Mouse (Mus musculus): ENCODE measurements around the gene Scgb2a2.
"Not testable (repeated sequence)": the region's sequence is repeated elsewhere in the genome, so short reads cannot be mapped to it uniquely, and the experiment has no call there.

Scgb2a2 gene

DNA sequence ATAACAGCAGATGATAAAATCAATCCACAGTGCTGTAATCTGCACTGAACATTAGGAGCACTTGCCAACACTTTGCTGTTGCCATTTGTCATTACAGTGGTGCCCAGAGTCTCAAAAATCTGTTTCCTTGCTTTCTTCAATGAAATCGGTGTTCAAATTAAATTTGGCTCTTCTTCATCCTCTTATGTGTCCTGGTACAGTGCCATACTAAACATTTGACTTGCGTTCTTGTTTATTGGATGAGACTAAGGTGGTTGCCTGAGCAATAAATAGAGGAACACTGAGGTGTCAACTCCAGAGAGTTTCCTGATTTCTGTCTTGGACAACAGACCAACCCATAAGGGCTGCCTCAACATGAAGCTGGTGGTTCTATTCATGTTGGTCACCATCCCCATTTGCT is at the start of gene Scgb2a2:
Gene Scgb2a2, plus strand, starts transcription at position 301 of the 400 bp plus-strand sequence.
- DNase-seq (ENCODE audit: low spot score) = no peak

DNA sequence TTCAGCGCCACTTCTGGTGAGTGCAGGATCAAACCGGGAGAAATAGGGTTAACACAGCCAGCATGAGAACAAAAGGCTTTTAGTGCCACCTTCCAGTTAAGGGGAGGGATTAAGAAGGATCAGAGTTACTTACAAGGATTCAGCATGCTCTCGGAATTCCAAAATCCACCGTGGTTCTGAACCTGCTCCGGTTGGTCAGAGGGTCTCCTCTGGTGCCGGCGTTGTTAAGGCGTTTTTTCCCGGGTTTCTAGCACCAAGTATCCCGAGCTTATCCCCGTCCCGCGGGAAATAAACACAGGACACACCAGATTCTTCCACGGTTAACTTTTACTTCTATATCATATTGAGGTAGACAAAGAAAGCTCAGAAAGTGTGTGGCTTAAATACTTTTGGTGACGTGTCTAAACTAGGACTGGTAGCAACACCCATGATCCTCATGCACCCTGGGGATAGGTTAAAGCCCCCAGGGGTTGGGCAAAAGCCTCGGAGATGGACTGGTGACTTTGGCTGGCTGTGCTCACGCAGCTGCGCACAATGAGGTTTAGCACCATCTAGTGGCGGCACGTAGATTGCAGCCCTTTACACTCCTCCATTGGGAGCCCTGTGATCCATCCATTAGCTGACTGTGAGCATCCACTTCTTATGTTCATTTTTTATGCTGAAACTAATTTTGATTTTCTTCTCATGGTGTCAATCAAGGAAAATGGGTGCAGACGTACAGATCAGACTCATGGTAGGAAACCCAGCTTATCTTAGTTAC is 10.6 kb upstream of the Scgb2a2 start:
- DNase-seq (ENCODE audit: low spot score) = not testable (repeated sequence)

DNA sequence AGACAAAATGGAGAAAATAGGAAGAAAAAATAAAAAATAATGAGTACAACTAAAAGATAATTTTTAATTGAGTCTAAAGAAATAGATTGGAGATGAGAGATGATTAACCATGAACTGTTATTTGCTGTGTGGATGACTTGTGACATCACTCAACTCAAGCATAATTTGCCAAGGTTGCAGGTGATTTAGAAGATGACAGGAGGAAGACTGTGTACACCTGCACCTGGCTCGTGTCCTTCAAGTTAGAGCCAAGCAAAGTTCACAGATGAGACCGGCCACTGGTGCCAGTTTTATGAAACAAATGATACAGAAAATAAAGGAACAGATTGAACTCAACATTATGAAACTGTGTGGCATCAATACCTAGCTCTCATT is 10.0 kb upstream of the Scgb2a2 start:
- no peak for DNase-seq (ENCODE audit: low spot score)

DNA sequence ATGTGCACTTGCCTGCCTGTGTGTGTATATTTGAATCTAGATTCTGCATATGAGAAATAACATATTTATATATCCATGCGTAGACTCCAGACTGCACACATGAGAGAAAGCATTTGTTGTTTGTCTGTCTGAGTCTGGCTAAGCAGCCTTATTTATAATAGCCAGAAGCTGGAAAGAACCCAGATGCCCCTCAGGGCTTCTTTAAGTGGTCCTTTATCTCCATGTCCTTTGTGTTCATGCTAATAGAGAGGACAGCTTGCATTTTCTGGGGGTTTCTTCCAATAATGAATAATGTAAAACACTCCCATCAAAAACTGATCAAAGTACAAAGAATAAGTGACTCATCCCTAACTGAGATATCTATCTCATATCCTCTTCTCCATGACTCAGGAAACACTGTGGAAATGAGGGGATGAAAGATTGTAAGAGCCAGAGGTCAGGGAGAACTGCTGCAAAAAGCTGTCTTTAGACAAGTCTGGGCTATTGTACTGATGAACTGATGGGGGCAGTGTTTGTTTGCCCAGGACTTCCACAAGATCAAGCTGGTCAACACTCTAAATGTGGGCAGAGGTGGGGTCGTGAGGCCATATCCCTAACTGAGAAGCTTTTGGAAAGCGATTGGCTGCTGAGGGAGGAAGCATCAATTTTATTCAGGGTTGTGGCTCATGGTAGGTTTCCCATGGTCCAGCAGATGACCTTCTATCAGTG is 2.2 kb downstream of the Scgb2a2 start:
- peak; percentile 8 for DNase-seq (ENCODE audit: low spot score)

- not testable (repeated sequence) for DNase-seq (ENCODE audit: low spot score)
Observed at GRCm38 (mm10) chr19:9860821-9861220, 13.5 kb downstream of the Scgb2a2 start.

DNA sequence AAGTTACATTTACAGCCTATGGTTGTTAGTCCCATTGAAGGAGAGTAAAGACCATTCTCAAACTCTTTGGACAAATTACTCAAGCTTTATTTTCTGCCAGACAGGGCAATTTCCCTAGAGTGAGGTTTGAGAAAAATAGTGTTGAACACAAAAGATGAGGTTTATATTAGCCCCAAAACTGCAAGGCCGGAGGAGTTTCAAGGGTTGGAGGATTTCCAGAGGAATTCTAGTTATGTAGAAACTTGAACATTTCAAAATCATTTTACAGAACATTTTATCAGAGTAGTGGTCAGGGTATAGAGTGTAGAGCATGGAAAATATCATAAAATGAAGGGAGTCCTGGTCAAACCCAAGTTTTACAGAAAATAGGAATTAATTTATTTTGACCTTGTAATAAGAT is 17.5 kb downstream of the Scgb2a2 start:
- DNase-seq (ENCODE audit: low spot score) = no peak

DNA sequence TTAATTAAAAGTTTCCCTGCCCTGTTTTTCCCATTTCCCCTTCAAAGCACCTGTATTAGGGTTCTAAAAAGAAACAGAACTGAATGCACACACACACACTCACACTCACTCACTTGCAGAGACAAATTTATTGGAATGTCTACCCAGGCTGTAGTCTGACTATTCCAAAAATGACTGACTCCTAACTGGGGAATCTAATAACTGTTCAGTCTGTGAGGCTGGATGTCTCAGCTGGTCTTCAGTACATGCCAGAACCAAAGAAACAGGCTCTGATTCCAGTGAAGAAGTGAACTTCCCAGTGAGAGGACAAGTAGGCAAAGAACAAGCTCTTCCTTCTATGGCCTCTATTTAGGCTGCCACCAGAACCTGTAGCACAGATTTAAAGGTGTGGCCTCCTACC is 18.1 kb downstream of the Scgb2a2 start:
- no peak for DNase-seq (ENCODE audit: low spot score)

GRCm38 (mm10) chr19:9878186-9878835 is 30.9 kb downstream of the Scgb2a2 start:
- DNase-seq (ENCODE audit: low spot score) = no peak

DNA sequence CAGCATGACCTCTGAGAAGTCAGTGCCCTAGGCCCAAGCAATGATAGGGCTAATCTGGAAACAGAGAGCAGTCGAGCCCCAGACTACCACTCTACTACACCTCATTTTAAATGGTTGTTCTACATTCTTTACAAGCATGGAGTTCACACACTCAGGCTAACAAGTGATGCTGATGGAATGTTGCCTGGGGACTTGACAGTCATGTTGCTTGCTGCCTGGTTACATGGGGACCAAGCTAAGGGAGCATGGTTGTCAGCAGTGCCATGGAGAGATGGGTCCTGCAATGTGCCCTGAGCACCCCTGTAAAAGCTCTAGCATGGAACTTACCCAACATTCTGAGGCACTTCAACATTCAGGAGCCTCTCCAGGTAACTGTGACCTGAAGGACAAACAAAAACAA is 39.0 kb downstream of the Scgb2a2 start:
- DNase-seq (ENCODE audit: low spot score) = no peak

- no peak for DNase-seq (ENCODE audit: low spot score)
Observed at GRCm38 (mm10) chr19:9886771-9887170, 39.4 kb downstream of the Scgb2a2 start.

DNA sequence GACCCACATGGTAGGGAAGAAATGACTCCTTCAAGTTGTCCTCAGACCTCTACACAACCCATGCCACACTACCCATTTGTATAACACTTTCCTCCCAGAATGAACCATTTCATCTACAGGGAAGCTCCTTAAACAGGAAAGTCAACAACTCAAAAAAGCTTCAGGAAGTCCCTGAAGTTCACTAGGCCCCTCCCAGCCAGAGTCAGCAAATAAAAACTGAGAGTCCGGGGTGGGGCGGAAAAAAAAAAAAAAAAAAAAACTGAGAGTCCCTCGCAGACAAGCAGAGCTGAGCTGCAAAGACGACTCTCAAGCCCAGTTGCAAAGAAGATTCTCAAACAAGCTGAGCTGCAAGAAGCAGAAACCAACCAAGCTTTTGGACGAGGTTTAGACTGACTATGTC is 48.7 kb downstream of the Scgb2a2 start:
- DNase-seq (ENCODE audit: low spot score) = no peak

DNA sequence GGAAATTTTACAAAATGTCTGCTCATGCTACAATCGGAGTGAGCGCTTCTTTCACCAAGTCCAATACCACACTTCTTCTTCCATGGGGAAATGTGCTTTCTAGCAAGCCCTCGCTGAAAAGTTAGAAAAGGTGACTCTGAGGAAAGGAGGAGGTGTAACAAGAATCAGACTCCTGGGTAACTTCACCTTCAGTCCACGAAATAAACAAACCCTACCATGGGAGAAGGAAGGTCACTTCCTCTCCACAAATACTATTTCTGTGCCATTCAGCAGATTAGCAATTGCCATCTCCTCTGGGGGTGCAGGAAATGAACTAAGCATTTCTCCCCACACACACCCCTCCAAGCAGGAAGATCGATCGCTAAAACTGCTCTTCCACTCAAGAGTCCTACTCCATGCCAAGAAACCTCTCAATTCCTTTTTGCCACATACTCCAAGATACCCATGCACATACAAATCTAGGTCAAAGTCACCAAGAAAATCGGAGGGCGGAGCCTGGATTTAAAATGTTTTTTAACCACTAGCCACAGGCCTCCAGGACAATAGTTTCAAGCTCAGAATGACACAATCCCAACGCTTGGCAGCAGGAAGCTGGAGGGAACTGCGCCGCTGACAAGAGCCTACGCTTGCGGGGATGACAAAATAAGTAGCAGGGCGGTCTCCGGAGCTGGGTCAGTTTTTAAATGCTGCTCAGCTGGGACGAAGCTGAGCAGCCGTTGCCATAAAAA is 51.1 kb downstream of the Scgb2a2 start:
- peak; percentile 44 for DNase-seq (ENCODE audit: low spot score)

DNA sequence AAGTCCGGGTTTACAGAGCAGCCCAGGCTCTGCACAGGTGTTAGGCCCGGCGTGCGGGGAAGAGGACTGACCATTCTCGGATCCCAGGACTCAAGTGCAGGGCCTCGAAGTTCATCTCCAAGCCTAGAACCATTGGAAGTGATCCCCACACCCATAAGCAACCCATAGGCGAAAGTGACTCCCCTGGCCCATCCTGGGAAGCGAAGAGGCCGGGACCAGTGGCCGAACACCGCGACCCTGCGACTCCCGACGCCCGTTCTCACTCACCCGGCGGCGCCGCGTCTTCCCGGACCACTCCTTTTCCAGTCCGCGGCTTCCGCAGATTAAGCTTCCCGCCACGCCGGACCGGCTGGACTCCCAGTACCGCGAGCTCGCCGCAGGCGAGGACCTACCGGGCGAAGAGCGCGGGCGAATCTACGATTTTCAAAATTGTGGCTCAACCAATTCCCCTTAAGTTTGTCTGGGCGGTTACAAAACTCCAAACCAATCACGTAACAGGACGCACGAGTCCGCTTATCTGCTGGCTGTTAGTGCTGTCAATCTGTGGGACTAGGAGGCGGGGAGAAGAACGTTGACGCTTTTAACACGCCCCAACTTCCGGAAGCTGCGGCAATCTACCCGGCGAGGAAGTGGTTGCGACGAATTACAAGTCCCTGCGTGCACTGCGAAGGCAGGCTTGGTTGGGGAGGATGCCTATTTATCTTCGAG is 51.9 kb downstream of the Scgb2a2 start, which contains the start of gene Incenp:
Gene Incenp, minus strand, starts transcription at position 480 of the 708 bp plus-strand sequence.
- DNase-seq (ENCODE audit: low spot score) = peak; percentile 98

DNA sequence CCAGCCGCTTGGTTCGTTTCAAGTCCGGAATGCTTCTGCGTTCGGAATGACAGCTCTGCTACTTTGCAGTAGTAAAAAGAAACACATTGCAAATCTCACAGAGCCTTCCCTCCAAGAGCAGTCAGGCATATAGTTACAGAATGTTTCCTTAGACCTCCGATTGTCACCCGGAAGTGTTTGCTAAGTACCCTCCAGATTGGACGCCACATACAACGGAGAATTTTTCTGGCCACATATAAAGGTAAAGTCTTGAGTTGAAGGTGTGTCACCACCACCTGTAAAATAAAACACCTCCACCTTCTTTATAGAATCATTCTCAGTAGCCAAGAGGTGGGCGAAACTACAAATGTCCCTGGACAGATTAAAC is 52.4 kb downstream of the Scgb2a2 start:
- DNase-seq (ENCODE audit: low spot score) = no peak

- not testable (repeated sequence) for DNase-seq (ENCODE audit: low spot score)
Observed at GRCm38 (mm10) chr19:9900696-9901095, 53.3 kb downstream of the Scgb2a2 start.

Measured in embryo, embryonic 10.5 days (tissue).